Mouse (Mus musculus) ES-E14 (cell line): ENCODE data around the gene Dct. TPM values are rescaled to one million over a fixed set of nuclear protein-coding genes. Genes with fewer than 3 reads are reported as not detected.

Source experiments
- DNase-seq: peaks from one replicate; pipeline ENCODE4 v3.0.0-alpha.2; 2013; ENCODE audit warnings: low read depth, low spot score
- H3K27ac ChIP-seq: 2 replicates; pipeline ENCODE4 v1.5.1; 2012; ENCODE audit warnings: low read depth, mild to moderate bottlenecking, low read length, moderate library complexity, mixed read lengths; ENCODE audit not compliant: poor library complexity, insufficient read depth, severe bottlenecking
- H3K36me3 ChIP-seq: 2 replicates; pipeline ENCODE4 v1.6.1; 2012; ENCODE audit warnings: mild to moderate bottlenecking, low read length, moderate library complexity, mixed read lengths; ENCODE audit not compliant: control insufficient read depth, poor library complexity, insufficient read depth, severe bottlenecking
- H3K4me1 ChIP-seq, 2 experiments: fragments of 150-350 bp in 1 of 2; sonication (generic) in 1 of 2; 2 replicates each; pipeline ENCODE4 v1.6.1; 2012; ENCODE audit warnings: low read length in 2 of 2, mild to moderate bottlenecking in 1 of 2, mixed read lengths in 1 of 2; ENCODE audit not compliant: control insufficient read depth in 2 of 2, insufficient read depth in 2 of 2, poor library complexity in 1 of 2
- H3K4me3 ChIP-seq, 2 experiments: fragments of 150-350 bp in 1 of 2; sonication (generic) in 1 of 2; 2 replicates each; pipeline ENCODE4 v1.5.1; 2012; ENCODE audit warnings: low read length in 2 of 2, low read depth in 1 of 2, mild to moderate bottlenecking in 1 of 2, mixed read lengths in 1 of 2; ENCODE audit not compliant: insufficient read depth in 1 of 2, poor library complexity in 1 of 2, severe bottlenecking in 1 of 2
- H3K9ac ChIP-seq: 2 replicates; pipeline ENCODE4 v1.6.1; 2012; ENCODE audit warnings: low read depth, mild to moderate bottlenecking, low read length, mixed read lengths; ENCODE audit not compliant: poor library complexity, insufficient read depth, severe bottlenecking
- H3K9me3 ChIP-seq: fragments of 150-350 bp; sonication (generic); 2 replicates; pipeline ENCODE4 v1.6.1; 2012; ENCODE audit warnings: low read depth, mild to moderate bottlenecking, low read length; ENCODE audit not compliant: control insufficient read depth, insufficient read depth
- CHD2 ChIP-seq: IDR thresholded peaks from 2 replicates; pipeline ENCODE4 v1.6.1; 2014; ENCODE audit warnings: mild to moderate bottlenecking, low read depth, low read length, inconsistent platforms
- HCFC1 ChIP-seq: IDR thresholded peaks from 2 replicates; pipeline ENCODE4 v1.6.1; 2012; ENCODE audit warnings: low read length, inconsistent platforms, borderline replicate concordance; ENCODE audit not compliant: insufficient read depth
- MAFK ChIP-seq: IDR thresholded peaks from 2 replicates; pipeline ENCODE4 v1.6.1; 2014; ENCODE audit warnings: mild to moderate bottlenecking, low read depth, low read length, inconsistent platforms; ENCODE audit not compliant: insufficient read depth
- ZC3H11A ChIP-seq: IDR thresholded peaks from 2 replicates; pipeline ENCODE4 v1.6.1; 2012; ENCODE audit warnings: low read depth, mild to moderate bottlenecking, inconsistent platforms, low read length, borderline replicate concordance
- ZNF384 ChIP-seq: IDR thresholded peaks from 2 replicates; pipeline ENCODE4 v1.6.1; 2012; ENCODE audit warnings: low read depth, low read length, inconsistent platforms
- in situ Hi-C, 2 experiments: fragments of 600-800 bp; cut with MboI; formaldehyde crosslinking; loops; one replicate each; pipeline ENCODE4 v1.15.1; 2025; ENCODE audit warnings: low sequenced_read_pairs in 2 of 2, inconsistent platforms in 1 of 2; ENCODE audit not compliant: unreplicated experiment in 2 of 2
- total RNA-seq: library from RNA; depleted of rRNA; stranded (reverse); fragments of 300-350 nt; gene quantifications from 2 replicates; pipeline ENCODE4 v1.2.3, GENCODE M21; 2012; rRNA removed

Gene Dct
- total RNA-seq, result 0.37 and 0.45 TPM in 2 replicates

DNA sequence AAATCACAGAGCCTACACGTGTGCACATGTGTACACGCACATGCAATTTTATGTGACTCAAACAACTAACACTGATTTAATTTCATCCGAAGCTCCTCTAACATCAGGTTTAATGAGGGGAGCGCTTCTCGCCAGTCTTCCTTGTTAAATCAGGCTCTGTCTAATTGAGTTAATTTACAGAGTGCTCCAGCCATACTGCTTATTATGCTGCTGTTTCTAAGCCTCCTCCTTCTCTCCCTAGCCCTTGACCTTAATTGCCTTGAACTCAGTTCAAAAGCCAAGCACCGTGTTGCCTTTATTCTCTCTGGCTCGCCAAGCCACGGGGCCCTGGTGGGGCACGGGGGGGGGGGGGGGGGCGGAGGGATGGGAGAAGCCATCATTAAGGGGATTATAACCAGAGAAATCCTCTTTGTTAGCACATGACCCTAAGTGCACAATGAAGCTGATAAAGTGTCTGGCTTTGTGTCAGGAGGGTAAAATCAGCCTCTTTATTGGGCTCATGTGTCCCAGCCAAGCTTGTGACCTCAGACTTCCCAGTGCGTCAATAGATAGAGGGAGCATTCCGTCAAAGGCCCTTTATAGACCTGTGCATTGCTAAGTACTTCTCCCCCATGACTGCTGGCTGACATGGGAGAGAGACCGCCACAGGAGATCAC lies at the start of gene Dct:
Gene Dct (minus strand): TSS at position 270 of the 656 bp plus-strand sequence.
- DNase-seq, result no peak
- Histone ChIP-seq H3K9ac (0 out of 2 replicates have a peak within 1 kb of the TSS, but pooled peaks have one; percentile 29), H3K9me3 (no peaks in the 10 kb centered on the region), H3K4me3 (no peak within 1 kb of the TSS), H3K4me1 (0 out of 4 replicates have a peak, but pooled peaks cover 0 to 5% of the 10 kb centered on the region in 2 experiments), H3K36me3 (no peaks in the 10 kb centered on the region), H3K27ac (no peak within 1 kb of the TSS)
- in situ Hi-C loops, result no loop called here
- TF ChIP-seq ZC3H11A (no peak), MAFK (no peak), HCFC1 (no peak), CHD2 (no peak), ZNF384 (no peak)

DNA sequence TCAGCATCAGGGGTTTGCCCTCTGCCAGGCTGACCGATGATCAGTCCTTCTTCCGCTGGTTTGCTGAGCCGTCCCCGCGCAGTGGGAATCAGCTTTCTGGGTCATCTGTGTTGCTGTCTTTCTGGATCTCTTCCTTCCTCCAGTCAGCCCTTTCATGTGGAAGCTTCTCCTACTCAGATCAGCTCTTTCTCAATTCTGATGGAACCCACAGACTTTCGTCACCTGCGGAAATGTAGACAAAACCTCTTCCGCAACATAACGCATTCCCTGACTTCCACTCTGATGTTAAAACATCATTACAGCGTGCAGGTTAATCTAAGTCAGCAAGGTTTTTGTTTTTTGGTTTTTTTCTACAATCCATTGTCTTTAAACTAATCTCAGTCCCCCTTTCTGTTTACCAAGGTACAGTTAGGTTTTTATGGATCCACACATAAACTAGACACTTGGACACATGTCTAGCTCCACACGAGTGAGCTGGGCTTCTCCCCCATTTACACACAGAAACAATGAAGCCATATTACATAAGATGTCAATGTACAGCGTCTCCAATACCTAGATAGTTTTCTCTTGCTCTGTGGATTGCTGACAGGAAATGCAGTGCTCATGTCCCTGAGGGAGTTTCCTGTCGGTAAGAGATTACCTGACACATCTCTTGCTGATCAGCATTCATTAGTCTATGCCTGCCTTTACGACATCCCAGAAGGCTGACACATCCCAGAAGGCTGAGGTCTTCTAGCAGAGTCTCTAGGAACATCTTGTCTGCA lies 49.4 kb upstream of the Dct start:
- Histone ChIP-seq H3K9ac (no peak overlapping the region), H3K4me3 (no peak overlapping the region), H3K36me3 (no peaks in the 10 kb centered on the region), H3K9me3 (no peaks in the 10 kb centered on the region), H3K27ac (no peak overlapping the region), H3K4me1 (no peaks in the 10 kb centered on the region)
- no peak for DNase-seq
- in situ Hi-C loops, result no loop called here
- TF ChIP-seq HCFC1 (no peak), CHD2 (no peak), MAFK (no peak), ZC3H11A (no peak)

DNA sequence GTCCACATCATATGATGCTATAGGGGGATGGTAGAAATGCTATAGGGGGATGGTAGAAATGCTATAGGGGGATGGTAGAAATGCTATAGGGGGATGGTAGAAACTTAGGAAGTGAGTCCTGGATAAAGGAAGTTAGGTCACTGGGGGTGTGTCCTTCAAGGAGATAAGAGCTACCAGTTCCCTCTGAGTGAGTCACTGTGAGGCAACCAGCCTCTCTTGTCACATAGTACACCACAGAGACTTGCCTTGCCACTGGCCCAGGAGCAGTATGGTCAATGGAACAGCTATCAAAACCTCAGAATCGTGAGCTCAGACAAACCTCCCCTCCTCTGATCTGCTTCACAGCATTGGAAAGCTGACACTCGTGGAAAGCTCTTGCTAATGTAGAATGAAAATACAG lies 46.2 kb upstream of the Dct start:
- H3K4me3 ChIP-seq, result no peak overlapping the region
- H3K36me3 ChIP-seq, result no peaks in the 10 kb centered on the region
- DNase-seq, result no peak
- H3K4me1 ChIP-seq, result no peaks in the 10 kb centered on the region
- TF ChIP-seq CHD2, result no peak
- TF ChIP-seq ZNF384, result no peak
- TF ChIP-seq HCFC1, result no peak
- TF ChIP-seq ZC3H11A, result no peak
- TF ChIP-seq MAFK, result no peak
- H3K9ac ChIP-seq, result no peak overlapping the region
- no peaks in the 10 kb centered on the region for H3K9me3 ChIP-seq
- no peak overlapping the region for H3K27ac ChIP-seq
- in situ Hi-C loops, result no loop called here

DNA sequence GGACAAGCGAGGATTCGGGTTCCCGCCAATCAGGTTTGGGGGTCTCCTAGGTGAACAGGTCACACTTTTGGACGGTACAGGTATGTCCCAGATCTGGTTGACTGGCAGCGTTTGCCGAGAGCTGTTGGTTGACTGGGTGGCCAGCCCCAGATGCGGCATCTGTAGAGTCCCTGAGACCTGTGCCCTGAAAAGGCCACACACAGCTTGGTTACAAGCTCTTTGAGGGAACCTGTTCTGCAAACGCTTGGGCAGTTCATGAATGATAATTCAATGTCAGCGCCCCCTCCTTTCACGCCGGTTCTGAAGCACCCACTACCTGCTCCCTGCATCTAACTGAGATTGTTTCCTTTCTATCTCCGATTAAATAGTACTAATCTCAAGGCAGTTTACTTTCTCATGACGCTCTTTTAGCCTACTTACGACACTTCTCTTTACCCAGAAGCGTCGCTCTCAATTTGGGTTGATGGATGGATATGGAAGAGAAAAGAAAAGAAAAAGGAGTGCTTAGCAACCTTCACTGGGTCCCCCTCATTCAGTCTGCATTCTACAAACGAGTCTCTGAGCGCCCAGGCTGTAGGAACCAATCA lies 37.9 kb upstream of the Dct start:
- no peaks in the 10 kb centered on the region for H3K9me3 ChIP-seq
- H3K27ac ChIP-seq, result no peak overlapping the region
- DNase-seq, result peak; percentile 27
- no peaks in the 10 kb centered on the region for H3K36me3 ChIP-seq
- H3K4me3 ChIP-seq, result peak overlapping the region; percentile 71 to 75
- in situ Hi-C loops, result no loop called here
- TF ChIP-seq ZC3H11A, result no peak
- TF ChIP-seq MAFK, result no peak
- TF ChIP-seq HCFC1, result no peak
- no peak for TF ChIP-seq CHD2
- no peak for TF ChIP-seq ZNF384
- H3K9ac ChIP-seq, result peak overlapping the region; percentile 56
- H3K4me1 ChIP-seq, result peaks cover 2 to 6% of the 10 kb centered on the region in 2 experiments; a peak in 2 of 4 replicates
